Mouse (Mus musculus): Measurements from ENCODE around the gene Dram2. TPM values are rescaled to one million over a fixed set of nuclear protein-coding genes. Genes with fewer than 3 reads are reported as not detected.

The Dram2 gene
- polyA plus RNA-seq (2015; fragmentation: Illumina TruSeq; extraction: RNeasy Lipid Tissue Mini Kit (QIAGEN cat#74804); ENCODE audit: insufficient read depth, low replicate concordance): 141 TPM

DNA sequence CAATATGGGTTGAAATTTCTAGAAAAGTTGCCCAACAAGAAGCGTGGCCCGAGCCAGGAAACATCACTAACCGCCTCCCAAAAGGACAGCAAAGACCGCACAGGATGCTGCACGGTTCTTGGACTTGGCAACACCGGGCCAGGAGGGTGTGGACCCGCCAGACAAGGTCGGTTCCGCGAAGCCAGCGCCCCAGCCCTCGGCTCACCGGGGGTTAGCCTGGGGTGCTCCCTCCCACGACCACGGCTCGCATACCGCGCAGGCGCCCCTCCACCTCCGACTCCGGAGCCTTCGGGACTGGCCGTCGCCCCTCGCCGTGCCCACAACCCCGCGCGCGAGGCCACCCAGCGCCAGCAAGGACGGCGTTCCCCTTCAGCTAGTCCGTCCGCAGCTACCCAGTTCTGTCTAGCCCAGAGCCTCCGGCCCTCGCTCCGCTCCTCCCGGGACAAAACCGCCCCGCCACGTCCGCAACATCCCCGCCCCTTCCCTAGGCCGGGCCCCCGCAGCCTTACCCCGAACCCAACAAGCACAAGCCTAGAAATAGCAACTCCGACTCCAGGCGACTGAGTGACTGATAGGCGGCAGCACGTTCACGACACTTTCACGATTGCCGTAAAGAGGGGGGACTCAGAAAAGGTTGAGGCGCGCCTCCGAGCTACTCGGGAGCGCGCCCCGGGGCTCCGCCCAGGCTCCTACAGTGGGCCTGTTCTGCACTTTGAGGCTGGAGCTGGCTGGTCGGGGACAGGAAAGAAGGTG, at the start of gene Dram2, which contains the start of gene Cept1:
Gene Dram2 (plus strand): TSS at position 628 of the 753 bp plus-strand sequence.
Gene Cept1 (minus strand): TSS at position 632 of the 753 bp plus-strand sequence.

Other genes with a start within 250 kb of the Dram2 start
- gene Chil6, start 141.6 kb upstream of the Dram2 start, polyA plus RNA-seq (2015; fragmentation: Illumina TruSeq; extraction: RNeasy Lipid Tissue Mini Kit (QIAGEN cat#74804); ENCODE audit: insufficient read depth, low replicate concordance): 0.37 TPM
- 167 TPM for gene Dennd2d, start 65.4 kb upstream of the Dram2 start, polyA plus RNA-seq (2015; fragmentation: Illumina TruSeq; extraction: RNeasy Lipid Tissue Mini Kit (QIAGEN cat#74804); ENCODE audit: insufficient read depth, low replicate concordance)
- gene Cept1, start within 50 bp of the Dram2 start, polyA plus RNA-seq (2015; fragmentation: Illumina TruSeq; extraction: RNeasy Lipid Tissue Mini Kit (QIAGEN cat#74804); ENCODE audit: insufficient read depth, low replicate concordance): 144 TPM
- 83.2 TPM for gene Lrif1, start 137.2 kb downstream of the Dram2 start, polyA plus RNA-seq (2015; fragmentation: Illumina TruSeq; extraction: RNeasy Lipid Tissue Mini Kit (QIAGEN cat#74804); ENCODE audit: insufficient read depth, low replicate concordance)
- 781 TPM for gene Cd53, start 242.4 kb downstream of the Dram2 start, polyA plus RNA-seq (2015; fragmentation: Illumina TruSeq; extraction: RNeasy Lipid Tissue Mini Kit (QIAGEN cat#74804); ENCODE audit: insufficient read depth, low replicate concordance)